Mouse (Mus musculus) heart, adult 10 weeks (tissue): ENCODE data around the gene Gm14305. TPM values are rescaled to one million over a fixed set of nuclear protein-coding genes. Genes with fewer than 3 reads are reported as not detected.

Source experiments
- polyA plus RNA-seq: library from polyadenylated mRNA; stranded (reverse); fragments of 350-450 nt; fragmentation: Illumina TruSeq; extraction: RNeasy Lipid Tissue Mini Kit (QIAGEN cat#74804); gene quantifications from one replicate; pipeline ENCODE4 v1.2.3, GENCODE M21; 2014; ENCODE audit warnings: low read depth, low replicate concordance

The Gm14305 gene
- polyA plus RNA-seq, result 15.9 TPM

GRCm38 (mm10) chr2:176708051-176708450 lies at the start of gene Gm14305:
Gm14305 (plus strand) TSS chr2:176708328.

DNA sequence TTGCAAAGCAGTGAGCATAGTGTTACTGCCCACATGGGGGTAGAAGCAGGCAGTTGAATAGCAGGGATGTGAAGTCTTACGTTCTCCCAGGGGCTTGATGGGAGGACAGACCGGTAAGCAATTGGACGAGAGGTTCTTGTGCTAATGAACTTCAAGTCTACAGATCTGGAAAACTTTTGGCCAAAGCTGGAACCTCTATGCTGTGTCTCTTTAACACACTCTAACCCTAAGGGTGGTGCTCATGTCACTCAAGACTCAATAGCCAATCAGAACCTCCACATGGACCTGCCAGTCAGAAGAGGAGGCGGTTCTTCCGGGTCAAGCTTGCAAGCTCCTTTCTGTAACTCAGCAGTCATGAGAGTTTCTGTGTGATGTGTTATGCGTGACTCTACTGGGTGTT lies 37.9 kb upstream of the Gm14305 start, which contains the start of gene Zfp973:
TSS of gene Zfp973 (plus strand) at position 301 of the 400 bp plus-strand sequence.

Other genes with a start within 250 kb of the Gm14305 start
- not detected for gene Gm14434, start 221.5 kb upstream of the Gm14305 start, polyA plus RNA-seq
- not detected for gene Zfp967, start 187.3 kb upstream of the Gm14305 start, polyA plus RNA-seq
- gene Gm14308, start 72.0 kb upstream of the Gm14305 start, polyA plus RNA-seq, result 4.9 TPM
- gene Zfp973, start 37.8 kb upstream of the Gm14305 start, polyA plus RNA-seq, result 18.4 TPM
- gene Gm14295, start 90.3 kb downstream of the Gm14305 start, polyA plus RNA-seq, result 19.2 TPM
- gene Gm14408, start 122.8 kb downstream of the Gm14305 start, polyA plus RNA-seq, result not detected
- 5.9 TPM for gene Gm14296, start 219.5 kb downstream of the Gm14305 start, polyA plus RNA-seq